Mouse (Mus musculus): ENCODE measurements at regions not wholly inside any gene's neighbourhood (a gene's known extent, or its start where the extent isn't known, plus 50 kb on each side); places are given as distances from the start of the nearest gene placed in this dataset.

- TF ChIP-seq CTCF (IDR thresholded peaks at IDR 0.05; ENCODE audit: low read depth): no peak
- no peak for TF ChIP-seq EP300 (IDR thresholded peaks at IDR 0.05; ENCODE audit: low read depth)
Measured at GRCm38 (mm10) chr12:7776335-7776734, 201.1 kb upstream of the Apob start.
